Mouse (Mus musculus) heart, embryonic 16.5 days (tissue): ENCODE measurements around the gene Arpc4. TPM values are rescaled to one million over a fixed set of nuclear protein-coding genes. Genes with fewer than 3 reads are reported as not detected.

Experiments used
- ATAC-seq: fragments of 200-750 bp; cut with Nextera tagmentation; replicated peaks from 2 replicates; pipeline ENCODE4 v1.8.0; 2017; ENCODE audit warnings: moderate number of reproducible peaks; ENCODE audit not compliant: insufficient read depth, low FRiP score; ENCODE audit errors: extremely low read depth
- H3K27ac ChIP-seq: fragments of 300-500 bp; sonication (generic); 2 replicates; pipeline ENCODE4 v1.5.1; 2014; ENCODE audit warnings: mild to moderate bottlenecking, low read length, control low read depth, moderate library complexity
- H3K27me3 ChIP-seq: fragments of 300-500 bp; sonication (generic); 2 replicates; pipeline ENCODE4 v1.6.1; 2014; ENCODE audit warnings: low read length, mixed read lengths; ENCODE audit not compliant: control insufficient read depth, insufficient read depth
- H3K36me3 ChIP-seq: fragments of 300-500 bp; sonication (generic); 2 replicates; pipeline ENCODE4 v1.6.1; 2014; ENCODE audit not compliant: control insufficient read depth, insufficient read depth
- H3K4me1 ChIP-seq: fragments of 300-500 bp; sonication (generic); 2 replicates; pipeline ENCODE4 v1.6.1; 2014; ENCODE audit warnings: low read length, mixed read lengths; ENCODE audit not compliant: control insufficient read depth, insufficient read depth
- H3K4me2 ChIP-seq: fragments of 300-500 bp; sonication (generic); 2 replicates; pipeline ENCODE4 v1.6.1; 2014; ENCODE audit warnings: low read depth, mild to moderate bottlenecking, control low read depth, low read length
- H3K4me3 ChIP-seq: fragments of 300-500 bp; sonication (generic); 2 replicates; pipeline ENCODE4 v1.5.1; 2014; ENCODE audit warnings: mild to moderate bottlenecking, control low read depth, low read length
- H3K9ac ChIP-seq: fragments of 300-500 bp; sonication (generic); 2 replicates; pipeline ENCODE4 v1.6.1; 2014; ENCODE audit warnings: low read length, control low read depth
- H3K9me3 ChIP-seq: fragments of 300-500 bp; sonication (generic); replicated peaks from 2 replicates; pipeline ENCODE4 v1.6.1; 2016; ENCODE audit warnings: low read length; ENCODE audit not compliant: control insufficient read depth
- WGBS: fragments of 180-500 bp; shearing (Covaris S2); extraction: QIAGEN DNeasy Blood & Tissue Kit; methylation state at CpG from one replicate; pipeline ENCODE4 v1.1.7; 2014; 5-methylcytosine and 5-hydroxymethylcytosine counted together
- polyA plus RNA-seq: library from polyadenylated mRNA; unstranded; fragments of >200 nt; fragmentation: Nextera tagmentation; extraction: Ambion mirVana; gene quantifications from 2 replicates; pipeline ENCODE4 v1.2.1, GENCODE M21; 2015

The Arpc4 gene
- polyA plus RNA-seq, 1 experiment from 2014 or later, result 250 TPM

DNA sequence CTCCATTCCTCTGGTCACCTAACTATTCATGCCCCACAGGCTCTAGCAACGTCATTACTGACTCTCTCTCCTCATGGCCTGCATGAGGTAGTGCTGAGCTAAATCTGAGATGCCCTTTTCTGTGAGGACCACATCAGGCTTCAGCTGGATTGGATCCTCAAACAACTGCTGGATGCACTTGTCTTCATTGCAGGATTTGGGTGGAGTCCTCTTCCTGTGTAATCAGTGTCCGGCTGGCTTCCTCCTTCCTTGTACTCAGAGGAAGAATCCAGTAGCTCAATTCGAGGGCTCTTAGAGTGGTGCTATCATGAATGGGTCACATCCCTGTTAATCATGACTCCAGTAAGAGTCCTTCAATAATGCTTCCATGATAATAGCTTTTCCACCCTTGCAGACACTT, 24.2 kb upstream of the Arpc4 start:
- Histone ChIP-seq H3K9me3 (no peaks in the 10 kb centered on the region), H3K9ac (no peak overlapping the region), H3K4me2 (no peak overlapping the region), H3K4me1 (no peaks in the 10 kb centered on the region), H3K27ac (no peak overlapping the region), H3K27me3 (no peaks in the 10 kb centered on the region), H3K36me3 (no peaks in the 10 kb centered on the region), H3K4me3 (no peak overlapping the region)
- WGBS, result 49% methylated on average over 3 of the region's 3 CpGs
- no peak for ATAC-seq

DNA sequence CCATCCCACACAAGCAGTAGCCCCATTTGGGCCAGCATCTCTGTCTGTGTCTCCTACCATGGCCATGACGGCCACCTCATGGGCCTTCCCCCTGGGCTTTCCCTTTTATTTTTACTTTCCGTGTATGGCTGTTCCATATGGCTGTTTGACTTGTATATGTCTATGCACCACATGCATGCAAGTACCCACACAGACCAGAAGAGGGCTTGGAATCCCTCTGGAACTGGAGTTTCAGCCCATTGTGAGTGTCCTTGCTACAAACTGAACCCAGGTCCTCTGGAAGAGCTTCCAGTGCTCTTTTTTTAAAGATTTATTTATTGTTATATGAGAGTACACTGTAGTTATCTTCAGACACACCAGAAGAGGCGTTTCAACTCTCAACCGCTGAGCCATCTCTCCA, 16.4 kb upstream of the Arpc4 start:
- WGBS, result 72% methylated on average over 4 of the region's 4 CpGs
- no peak overlapping the region for H3K4me3 ChIP-seq
- H3K4me1 ChIP-seq, result no peaks in the 10 kb centered on the region
- no peaks in the 10 kb centered on the region for H3K27me3 ChIP-seq
- no peak overlapping the region for H3K27ac ChIP-seq
- no peaks in the 10 kb centered on the region for H3K36me3 ChIP-seq
- H3K9me3 ChIP-seq, result no peaks in the 10 kb centered on the region
- H3K9ac ChIP-seq, result no peak overlapping the region
- ATAC-seq, result no peak
- H3K4me2 ChIP-seq, result no peak overlapping the region

- WGBS, result 95% methylated on average over 1 of the region's 1 CpGs
These were observed 15.7 kb upstream of the Arpc4 start for GRCm38 (mm10) chr6:113362241-113362640.

GRCm38 (mm10) chr6:113364518-113365135, 13.3 kb upstream of the Arpc4 start:
- H3K27ac ChIP-seq, result no peak overlapping the region
- H3K9me3 ChIP-seq, result no peaks in the 10 kb centered on the region
- no peaks in the 10 kb centered on the region for H3K4me1 ChIP-seq
- no peak overlapping the region for H3K9ac ChIP-seq
- H3K4me2 ChIP-seq, result no peak overlapping the region
- H3K36me3 ChIP-seq, result peaks cover 11% of the 10 kb centered on the region
- 67% methylated on average over 8 of the region's 8 CpGs for WGBS
- no peak overlapping the region for H3K4me3 ChIP-seq
- ATAC-seq, result no peak
- H3K27me3 ChIP-seq, result no peaks in the 10 kb centered on the region

More at GRCm38 (mm10) chr6:113362241-113362640, 15.7 kb upstream of the Arpc4 start:
- Histone ChIP-seq H3K27ac (no peak overlapping the region), H3K9me3 (no peaks in the 10 kb centered on the region), H3K27me3 (no peaks in the 10 kb centered on the region), H3K36me3 (0 out of 2 replicates have a peak, but pooled peaks cover 3% of the 10 kb centered on the region), H3K4me2 (no peak overlapping the region), H3K4me1 (no peaks in the 10 kb centered on the region), H3K4me3 (no peak overlapping the region), H3K9ac (no peak overlapping the region)
- no peak for ATAC-seq

- WGBS, result 86% methylated on average over 6 of the region's 6 CpGs
- H3K36me3 ChIP-seq, result peaks cover 29% of the 10 kb centered on the region
These were observed 11.3 kb upstream of the Arpc4 start for GRCm38 (mm10) chr6:113366639-113367038.

DNA sequence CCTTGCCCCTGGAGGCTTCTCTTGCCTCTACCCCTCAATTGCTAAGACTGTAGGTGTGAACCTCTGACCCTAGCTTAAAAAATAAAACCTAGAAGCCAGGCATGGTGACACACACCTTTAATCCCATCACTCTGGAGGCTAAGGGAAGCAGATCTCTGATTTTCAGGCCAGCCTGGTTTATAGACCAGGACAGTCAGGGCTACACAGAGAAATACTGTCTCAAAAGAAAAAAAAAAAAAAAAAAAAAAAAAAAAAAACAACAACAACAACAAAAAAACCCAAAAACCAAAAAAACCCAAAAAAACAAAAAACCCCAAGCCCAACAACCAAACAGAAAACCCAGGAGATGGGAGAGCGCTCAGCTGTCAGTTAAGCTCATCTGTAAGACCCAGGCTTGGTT, 10.3 kb upstream of the Arpc4 start:
- Histone ChIP-seq H3K4me3 (no peak overlapping the region), H3K27me3 (no peaks in the 10 kb centered on the region), H3K36me3 (peaks cover 34% of the 10 kb centered on the region), H3K9ac (no peak overlapping the region), H3K4me2 (no peak overlapping the region), H3K27ac (no peak overlapping the region), H3K4me1 (no peaks in the 10 kb centered on the region), H3K9me3 (no peaks in the 10 kb centered on the region)
- ATAC-seq, result no peak
- 95% methylated on average over 1 of the region's 1 CpGs for WGBS

More at GRCm38 (mm10) chr6:113366639-113367038, 11.3 kb upstream of the Arpc4 start:
- Histone ChIP-seq H3K9ac (no peak overlapping the region), H3K9me3 (no peaks in the 10 kb centered on the region), H3K4me1 (no peaks in the 10 kb centered on the region), H3K4me3 (no peak overlapping the region), H3K4me2 (no peak overlapping the region), H3K27ac (no peak overlapping the region), H3K27me3 (no peaks in the 10 kb centered on the region)
- no peak for ATAC-seq

GRCm38 (mm10) chr6:113368124-113368523, 9.8 kb upstream of the Arpc4 start:
- peaks cover 35% of the 10 kb centered on the region for H3K36me3 ChIP-seq
- no peak for ATAC-seq

GRCm38 (mm10) chr6:113368577-113368976, 9.3 kb upstream of the Arpc4 start:
- H3K9me3 ChIP-seq, result no peaks in the 10 kb centered on the region
- no peak overlapping the region for H3K27ac ChIP-seq
- no peaks in the 10 kb centered on the region for H3K27me3 ChIP-seq
- no peak overlapping the region for H3K4me2 ChIP-seq
- peaks cover 38% of the 10 kb centered on the region for H3K36me3 ChIP-seq
- H3K9ac ChIP-seq, result no peak overlapping the region
- ATAC-seq, result no peak
- 84% methylated on average over 5 of the region's 5 CpGs for WGBS
- H3K4me3 ChIP-seq, result no peak overlapping the region
- H3K4me1 ChIP-seq, result no peaks in the 10 kb centered on the region

More at GRCm38 (mm10) chr6:113368124-113368523, 9.8 kb upstream of the Arpc4 start:
- Histone ChIP-seq H3K27me3 (no peaks in the 10 kb centered on the region), H3K9ac (no peak overlapping the region), H3K4me3 (no peak overlapping the region), H3K4me2 (no peak overlapping the region), H3K9me3 (no peaks in the 10 kb centered on the region), H3K4me1 (no peaks in the 10 kb centered on the region), H3K27ac (no peak overlapping the region)
- WGBS, result 91% methylated on average over 7 of the region's 7 CpGs

GRCm38 (mm10) chr6:113370194-113370929, 7.6 kb upstream of the Arpc4 start:
- no peak for ATAC-seq
- no peaks in the 10 kb centered on the region for H3K4me1 ChIP-seq
- no peak overlapping the region for H3K9ac ChIP-seq
- 88% methylated on average over 20 of the region's 20 CpGs for WGBS
- no peak overlapping the region for H3K27ac ChIP-seq
- H3K36me3 ChIP-seq, result peaks cover 46% of the 10 kb centered on the region
- no peaks in the 10 kb centered on the region for H3K9me3 ChIP-seq
- H3K4me3 ChIP-seq, result no peak overlapping the region
- H3K27me3 ChIP-seq, result no peaks in the 10 kb centered on the region
- H3K4me2 ChIP-seq, result no peak overlapping the region
